Mouse (Mus musculus) CH12.LX (cell line): ENCODE measurements around the gene Gm17364. TPM values are rescaled to one million over a fixed set of nuclear protein-coding genes. Genes with fewer than 3 reads are reported as not detected.

Source experiments
- DNase-seq: peaks from one replicate; pipeline ENCODE4 v3.0.0-alpha.2; 2013; ENCODE audit errors: extremely low read depth
- H3K27ac ChIP-seq: 2 replicates; pipeline ENCODE4 v1.5.1; 2012; ENCODE audit warnings: low read depth, mild to moderate bottlenecking, control low read depth, moderate library complexity; ENCODE audit not compliant: insufficient read depth
- H3K27me3 ChIP-seq: replicated peaks from 2 replicates; pipeline ENCODE3; 2012; ENCODE audit warnings: inconsistent platforms
- H3K36me3 ChIP-seq, 2 experiments: replicated peaks in 1 of 2; 2 replicates each; pipeline versions ENCODE3 to v1.6.1; 2012; ENCODE audit warnings: inconsistent platforms in 1 of 2, low read length in 1 of 2, mild to moderate bottlenecking in 1 of 2, mixed read lengths in 1 of 2, moderate library complexity in 1 of 2; ENCODE audit not compliant: control insufficient read depth in 1 of 2, insufficient read depth in 1 of 2
- H3K4me1 ChIP-seq, 2 experiments: 2 replicates each; pipeline ENCODE4 v1.6.1; 2012; ENCODE audit warnings: inconsistent platforms in 1 of 2, moderate library complexity in 1 of 2; ENCODE audit not compliant: insufficient read depth in 2 of 2, control insufficient read depth in 1 of 2
- H3K4me2 ChIP-seq: 2 replicates; pipeline ENCODE4 v1.6.1; 2012; ENCODE audit warnings: low read depth, mild to moderate bottlenecking, control low read depth; ENCODE audit not compliant: poor library complexity, insufficient read depth, severe bottlenecking
- H3K4me3 ChIP-seq, 3 experiments: fragments of 150-350 bp in 1 of 3; sonication (generic) in 1 of 3; replicated peaks in 1 of 3; 2 replicates each; pipeline versions ENCODE3 to v1.5.1; 2011 to 2012; ENCODE audit warnings: low read depth in 2 of 3, low read length in 2 of 3, mild to moderate bottlenecking in 2 of 3, moderate library complexity in 2 of 3, control low read depth in 1 of 3, improper control_type of control experiment in 1 of 3, inconsistent platforms in 1 of 3, mixed read lengths in 1 of 3; ENCODE audit not compliant: poor library complexity in 1 of 3
- H3K79me2 ChIP-seq: replicated peaks from 2 replicates; pipeline ENCODE4 v1.6.1; 2012; ENCODE audit warnings: mild to moderate bottlenecking, moderate library complexity; ENCODE audit not compliant: control insufficient read depth, poor library complexity, insufficient read depth, severe bottlenecking; ENCODE audit errors: extremely low read depth
- H3K9ac ChIP-seq: 2 replicates; pipeline ENCODE4 v1.6.1; 2012; ENCODE audit warnings: low read depth, mild to moderate bottlenecking, control low read depth, moderate library complexity; ENCODE audit not compliant: insufficient read depth
- H3K9me3 ChIP-seq: replicated peaks from 2 replicates; pipeline ENCODE3; 2012; ENCODE audit warnings: low read length, inconsistent platforms, mixed read lengths
- BHLHE40 ChIP-seq: IDR thresholded peaks from 2 replicates; pipeline ENCODE4 v1.6.1; 2011; ENCODE audit warnings: mild to moderate bottlenecking, low read depth, low read length, improper control_type of control experiment
- CTCF ChIP-seq, 2 experiments: IDR thresholded peaks in 1 of 2; conservative IDR thresholded peaks in 1 of 2; 2 replicates each; pipeline ENCODE4 v1.5.1; 2011 to 2012; ENCODE audit warnings: low read depth in 2 of 2, low read length in 2 of 2, improper control_type of control experiment in 1 of 2, inconsistent platforms in 1 of 2, mild to moderate bottlenecking in 1 of 2, moderate library complexity in 1 of 2
- GABPA ChIP-seq: IDR thresholded peaks from 2 replicates; pipeline ENCODE4 v1.6.1; 2012; ENCODE audit warnings: low read depth, low read length, improper control_type of control experiment, inconsistent platforms; ENCODE audit not compliant: insufficient replicate concordance
- HCFC1 ChIP-seq: IDR thresholded peaks from 2 replicates; pipeline ENCODE4 v1.6.1; 2012; ENCODE audit warnings: low read depth, mild to moderate bottlenecking, inconsistent platforms, low read length, improper control_type of control experiment
- KAT2A ChIP-seq: IDR thresholded peaks from 2 replicates; pipeline ENCODE4 v1.6.1; 2012; ENCODE audit warnings: low read length, improper control_type of control experiment, inconsistent platforms; ENCODE audit not compliant: insufficient replicate concordance
- MYC ChIP-seq: IDR thresholded peaks from 2 replicates; pipeline ENCODE4 v1.6.1; 2011; ENCODE audit warnings: low read depth, mild to moderate bottlenecking, improper control_type of control experiment, low read length
- NELFE ChIP-seq: IDR thresholded peaks from 2 replicates; pipeline ENCODE4 v1.6.1; 2011; ENCODE audit warnings: low read depth, low read length, improper control_type of control experiment
- POLR2A ChIP-seq: IDR thresholded peaks from 2 replicates; pipeline ENCODE4 v1.6.1; 2011; ENCODE audit warnings: low read depth, mild to moderate bottlenecking, improper control_type of control experiment, low read length
- POLR2AphosphoS2 ChIP-seq: IDR thresholded peaks from 2 replicates; pipeline ENCODE4 v1.6.1; 2011; ENCODE audit warnings: low read depth, low read length, improper control_type of control experiment
- RAD21 ChIP-seq: IDR thresholded peaks from 2 replicates; pipeline ENCODE4 v1.6.1; 2011; ENCODE audit warnings: low read depth, mild to moderate bottlenecking, low read length, improper control_type of control experiment, moderate library complexity
- SMC3 ChIP-seq: IDR thresholded peaks from 2 replicates; pipeline ENCODE4 v1.6.1; 2011; ENCODE audit warnings: low read depth, low read length, improper control_type of control experiment
- ZC3H11A ChIP-seq: IDR thresholded peaks from 2 replicates; pipeline ENCODE4 v1.6.1; 2012; ENCODE audit warnings: low read depth, mild to moderate bottlenecking, inconsistent platforms, low read length, improper control_type of control experiment
- dilution Hi-C: fragments of 300-500 bp; cut with MboI; formaldehyde crosslinking; loops from 2 replicates; pipeline ENCODE4 v1.14.3; 2020; ENCODE audit warnings: low sequenced_read_pairs; ENCODE audit not compliant: extremely low pct_unique_long_range_greater_than_20kb, extremely low pct_ligation_motif_present
- in situ Hi-C: fragments of 300-500 bp; cut with MboI; formaldehyde crosslinking; loops from 3 replicates; pipeline ENCODE4 v1.14.3; 2019; ENCODE audit warnings: low sequenced_read_pairs, low pct_ligation_motif_present, low pct_unique_long_range_greater_than_20kb, mixed read lengths
- polyA plus RNA-seq: library from polyadenylated mRNA; unstranded; fragments of >175 nt; gene quantifications from 2 replicates; pipeline ENCODE4 v1.2.1, GENCODE M21; 2012; ENCODE audit warnings: low read depth; ENCODE audit not compliant: insufficient read length
- total RNA-seq, 2 experiments: library from RNA; depleted of rRNA; stranded (reverse); fragments of 300-350 nt in 1 of 2; fragments of >200 nt in 1 of 2; gene quantifications; 2 replicates each; pipeline ENCODE4 v1.2.3; 2012 to 2014

Gene Gm17364
- total and polyA plus RNA-seq, 3 experiments: 17.3 TPM; not detected in 2

DNA sequence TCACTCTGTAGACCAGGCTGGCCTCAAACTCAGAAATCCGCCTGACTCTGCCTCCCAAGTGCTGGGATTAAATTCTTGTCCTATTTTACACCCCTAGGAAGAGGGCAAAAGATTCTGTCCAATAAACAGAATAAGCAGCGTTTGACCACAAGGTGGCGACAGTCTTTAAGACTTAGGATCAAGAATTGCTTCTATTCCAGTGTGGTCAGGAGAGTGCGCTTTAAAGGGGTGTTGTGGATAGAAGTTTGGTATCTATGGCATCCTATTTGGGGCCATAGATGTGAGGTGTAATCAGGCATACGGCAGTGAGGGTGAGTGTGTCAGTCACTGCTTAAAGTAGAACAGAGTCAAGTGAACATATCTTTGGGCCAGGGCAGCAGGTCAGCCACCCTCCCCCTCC lies 9.5 kb upstream of the Gm17364 start:
- no peaks in the 10 kb centered on the region for H3K36me3 ChIP-seq
- no peak overlapping the region for H3K9ac ChIP-seq
- no peaks in the 10 kb centered on the region for H3K4me1 ChIP-seq
- DNase-seq: peak; percentile 72
- no peak overlapping the region for H3K4me3 ChIP-seq
- H3K27me3 ChIP-seq: no peaks in the 10 kb centered on the region
- H3K9me3 ChIP-seq: no peaks in the 10 kb centered on the region
- no peak overlapping the region for H3K27ac ChIP-seq
- H3K4me2 ChIP-seq: no peak overlapping the region
- no peaks in the 10 kb centered on the region for H3K79me2 ChIP-seq
- dilution Hi-C loops: no loop called here
- in situ Hi-C loops: loop anchor here (5.0 kb wide), 2 partner anchors 284 to 354 kb away; no protein-coding TSS in a partner anchor
- no peak for TF ChIP-seq NELFE
- no peak for TF ChIP-seq HCFC1
- no peak for TF ChIP-seq POLR2AphosphoS2
- peak; percentile 27 to 95; a peak in 2 of 4 replicates for TF ChIP-seq CTCF (conservative IDR thresholded peaks at IDR 0.05 in 1 of 2, IDR thresholded peaks at IDR 0.05 in 1 of 2; ENCODE audit: low read depth in 2 of 2, low read length in 2 of 2)
- TF ChIP-seq ZC3H11A: peak; percentile 89
- TF ChIP-seq RAD21: peak; percentile 88
- TF ChIP-seq SMC3: peak; percentile 96

DNA sequence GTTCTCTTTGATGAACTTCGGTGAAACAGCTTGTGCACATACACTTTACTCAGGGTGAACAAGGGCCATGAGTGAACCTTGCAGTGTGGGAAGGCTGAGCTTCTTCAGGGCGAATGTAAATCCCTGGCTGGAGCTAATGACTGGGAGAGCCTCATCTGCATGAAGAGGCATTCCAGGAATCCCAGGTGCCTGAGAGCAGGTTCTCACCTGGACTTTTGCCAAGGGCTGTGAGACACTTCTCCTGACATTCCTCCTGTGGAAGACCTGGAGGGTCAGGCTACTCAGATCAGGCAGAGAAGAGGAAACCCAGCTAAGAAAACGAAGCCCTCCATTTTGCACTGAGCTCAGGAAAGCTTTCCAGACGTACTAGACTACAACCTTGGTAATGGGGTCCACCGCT lies 6.9 kb upstream of the Gm17364 start:
- DNase-seq: no peak
- in situ Hi-C loops: loop anchor here (5.0 kb wide), 2 partner anchors 287 to 357 kb away; no protein-coding TSS in a partner anchor

DNA sequence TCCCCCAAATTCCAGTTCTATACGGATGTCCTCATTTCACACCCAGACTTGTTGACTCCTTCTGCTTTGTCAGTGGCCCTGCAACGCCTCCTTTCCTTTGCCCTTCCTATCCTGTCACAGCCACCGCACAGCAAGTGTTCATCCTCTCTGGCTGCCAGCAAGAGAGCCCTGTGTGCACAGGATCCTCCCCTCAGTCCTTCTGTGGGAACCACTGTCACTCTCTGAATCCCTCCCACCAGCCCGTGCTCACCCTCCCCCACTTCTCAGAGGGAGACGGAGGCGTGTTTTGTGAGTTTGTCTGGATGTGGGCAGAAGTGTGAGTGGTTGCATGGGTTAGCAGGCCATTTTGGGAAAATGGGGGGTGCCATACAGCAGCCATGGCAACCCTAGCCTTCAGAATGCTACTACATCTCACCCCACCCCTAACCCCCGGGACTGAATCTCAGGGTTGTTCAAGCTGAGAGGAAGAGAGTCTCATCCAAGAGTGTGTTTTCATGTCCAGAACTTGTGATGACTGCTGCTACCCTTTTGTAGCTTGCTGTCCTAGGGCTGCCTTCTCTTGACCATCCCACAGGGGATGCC lies 5.9 kb downstream of the Gm17364 start:
- in situ Hi-C loops (no loop called here), dilution Hi-C loops (no loop called here)
- no peak for DNase-seq
- peaks cover 0 to 33% of the 10 kb centered on the region in 2 experiments for H3K36me3 ChIP-seq
- H3K9ac ChIP-seq: no peak overlapping the region
- H3K4me1 ChIP-seq: peaks cover 3 to 16% of the 10 kb centered on the region in 2 experiments; a peak in 3 of 4 replicates
- peaks cover 6% of the 10 kb centered on the region for H3K9me3 ChIP-seq
- H3K4me2 ChIP-seq: no peak overlapping the region
- H3K27me3 ChIP-seq: no peaks in the 10 kb centered on the region
- no peak overlapping the region for H3K27ac ChIP-seq
- H3K4me3 ChIP-seq: no peak overlapping the region
- H3K79me2 ChIP-seq: peaks cover 2% of the 10 kb centered on the region; the same call in 1 of the 2 replicates
- no peak for TF ChIP-seq MYC
- no peak for TF ChIP-seq KAT2A
- no peak for TF ChIP-seq GABPA
- TF ChIP-seq POLR2A: no peak

More for the DNA sequence above, 6.9 kb upstream of the Gm17364 start:
- Histone ChIP-seq H3K4me1 (no peaks in the 10 kb centered on the region), H3K79me2 (no peaks in the 10 kb centered on the region), H3K27ac (no peak overlapping the region), H3K27me3 (no peaks in the 10 kb centered on the region), H3K36me3 (peaks cover 0 to 2% of the 10 kb centered on the region in 2 experiments), H3K4me2 (no peak overlapping the region), H3K9me3 (peaks cover 2% of the 10 kb centered on the region), H3K4me3 (no peak overlapping the region), H3K9ac (no peak overlapping the region)
- dilution Hi-C loops: no loop called here
- TF ChIP-seq BHLHE40: no peak
